Mouse (Mus musculus) CH12.LX (cell line): ENCODE measurements at regions not wholly inside any gene's neighbourhood (a gene's known extent, or its start where the extent isn't known, plus 50 kb on each side); places are given as distances from the start of the nearest gene placed in this dataset.

ENCODE experiments used
- DNase-seq: peaks from one replicate; pipeline ENCODE4 v3.0.0-alpha.2; 2013; ENCODE audit errors: extremely low read depth
- H3K27ac ChIP-seq: 2 replicates; pipeline ENCODE4 v1.5.1; 2012; ENCODE audit warnings: low read depth, mild to moderate bottlenecking, control low read depth, moderate library complexity; ENCODE audit not compliant: insufficient read depth
- H3K27me3 ChIP-seq: replicated peaks from 2 replicates; pipeline ENCODE3; 2012; ENCODE audit warnings: inconsistent platforms
- H3K36me3 ChIP-seq, 2 experiments: replicated peaks in 1 of 2; 2 replicates each; pipeline versions ENCODE3 to v1.6.1; 2012; ENCODE audit warnings: inconsistent platforms in 1 of 2, low read length in 1 of 2, mild to moderate bottlenecking in 1 of 2, mixed read lengths in 1 of 2, moderate library complexity in 1 of 2; ENCODE audit not compliant: control insufficient read depth in 1 of 2, insufficient read depth in 1 of 2
- H3K4me1 ChIP-seq, 2 experiments: 2 replicates each; pipeline ENCODE4 v1.6.1; 2012; ENCODE audit warnings: inconsistent platforms in 1 of 2, moderate library complexity in 1 of 2; ENCODE audit not compliant: insufficient read depth in 2 of 2, control insufficient read depth in 1 of 2
- H3K4me2 ChIP-seq: 2 replicates; pipeline ENCODE4 v1.6.1; 2012; ENCODE audit warnings: low read depth, mild to moderate bottlenecking, control low read depth; ENCODE audit not compliant: poor library complexity, insufficient read depth, severe bottlenecking
- H3K4me3 ChIP-seq, 3 experiments: fragments of 150-350 bp in 1 of 3; sonication (generic) in 1 of 3; replicated peaks in 1 of 3; 2 replicates each; pipeline versions ENCODE3 to v1.5.1; 2011 to 2012; ENCODE audit warnings: low read depth in 2 of 3, low read length in 2 of 3, mild to moderate bottlenecking in 2 of 3, moderate library complexity in 2 of 3, control low read depth in 1 of 3, improper control_type of control experiment in 1 of 3, inconsistent platforms in 1 of 3, mixed read lengths in 1 of 3; ENCODE audit not compliant: poor library complexity in 1 of 3
- H3K79me2 ChIP-seq: replicated peaks from 2 replicates; pipeline ENCODE4 v1.6.1; 2012; ENCODE audit warnings: mild to moderate bottlenecking, moderate library complexity; ENCODE audit not compliant: control insufficient read depth, poor library complexity, insufficient read depth, severe bottlenecking; ENCODE audit errors: extremely low read depth
- H3K9ac ChIP-seq: 2 replicates; pipeline ENCODE4 v1.6.1; 2012; ENCODE audit warnings: low read depth, mild to moderate bottlenecking, control low read depth, moderate library complexity; ENCODE audit not compliant: insufficient read depth
- H3K9me3 ChIP-seq: replicated peaks from 2 replicates; pipeline ENCODE3; 2012; ENCODE audit warnings: low read length, inconsistent platforms, mixed read lengths
- BHLHE40 ChIP-seq: IDR thresholded peaks from 2 replicates; pipeline ENCODE4 v1.6.1; 2011; ENCODE audit warnings: mild to moderate bottlenecking, low read depth, low read length, improper control_type of control experiment
- CTCF ChIP-seq, 2 experiments: IDR thresholded peaks in 1 of 2; conservative IDR thresholded peaks in 1 of 2; 2 replicates each; pipeline ENCODE4 v1.5.1; 2011 to 2012; ENCODE audit warnings: low read depth in 2 of 2, low read length in 2 of 2, improper control_type of control experiment in 1 of 2, inconsistent platforms in 1 of 2, mild to moderate bottlenecking in 1 of 2, moderate library complexity in 1 of 2
- ELF1 ChIP-seq: IDR thresholded peaks from 2 replicates; pipeline ENCODE4 v1.6.1; 2014; ENCODE audit warnings: low read depth, mild to moderate bottlenecking, inconsistent platforms, low read length, improper control_type of control experiment
- EP300 ChIP-seq: IDR thresholded peaks from 2 replicates; pipeline ENCODE4 v1.6.1; 2011; ENCODE audit warnings: low read length, improper control_type of control experiment
- GABPA ChIP-seq: IDR thresholded peaks from 2 replicates; pipeline ENCODE4 v1.6.1; 2012; ENCODE audit warnings: low read depth, low read length, improper control_type of control experiment, inconsistent platforms; ENCODE audit not compliant: insufficient replicate concordance
- HCFC1 ChIP-seq: IDR thresholded peaks from 2 replicates; pipeline ENCODE4 v1.6.1; 2012; ENCODE audit warnings: low read depth, mild to moderate bottlenecking, inconsistent platforms, low read length, improper control_type of control experiment
- KAT2A ChIP-seq: IDR thresholded peaks from 2 replicates; pipeline ENCODE4 v1.6.1; 2012; ENCODE audit warnings: low read length, improper control_type of control experiment, inconsistent platforms; ENCODE audit not compliant: insufficient replicate concordance
- MEF2A ChIP-seq: IDR thresholded peaks from 2 replicates; pipeline ENCODE4 v1.6.1; 2014; ENCODE audit warnings: low read depth, mild to moderate bottlenecking, inconsistent platforms, low read length, improper control_type of control experiment, borderline replicate concordance
- MXI1 ChIP-seq: IDR thresholded peaks from 2 replicates; pipeline ENCODE4 v1.6.1; 2011; ENCODE audit warnings: mild to moderate bottlenecking, low read depth, low read length, improper control_type of control experiment
- NELFE ChIP-seq: IDR thresholded peaks from 2 replicates; pipeline ENCODE4 v1.6.1; 2011; ENCODE audit warnings: low read depth, low read length, improper control_type of control experiment
- NRF1 ChIP-seq: IDR thresholded peaks from 2 replicates; pipeline ENCODE4 v1.6.1; 2014; ENCODE audit warnings: low read depth, mild to moderate bottlenecking, inconsistent platforms, low read length, improper control_type of control experiment, moderate library complexity
- POLR2AphosphoS2 ChIP-seq: IDR thresholded peaks from 2 replicates; pipeline ENCODE4 v1.6.1; 2011; ENCODE audit warnings: low read depth, low read length, improper control_type of control experiment
- RCOR1 ChIP-seq: conservative IDR thresholded peaks from 2 replicates; pipeline ENCODE4 v1.6.1; 2012; ENCODE audit warnings: low read depth, mild to moderate bottlenecking, inconsistent platforms, low read length, improper control_type of control experiment
- UBTF ChIP-seq: IDR thresholded peaks from 2 replicates; pipeline ENCODE4 v1.6.1; 2012; ENCODE audit warnings: low read depth, mild to moderate bottlenecking, inconsistent platforms, low read length, improper control_type of control experiment, moderate library complexity
- USF1 ChIP-seq: IDR thresholded peaks from 2 replicates; pipeline ENCODE4 v1.6.1; 2014; ENCODE audit warnings: low read depth, mild to moderate bottlenecking, inconsistent platforms, low read length, improper control_type of control experiment
- USF2 ChIP-seq: conservative IDR thresholded peaks from 2 replicates; pipeline ENCODE4 v1.6.1; 2011; ENCODE audit warnings: low read depth, low read length, improper control_type of control experiment
- ZC3H11A ChIP-seq: IDR thresholded peaks from 2 replicates; pipeline ENCODE4 v1.6.1; 2012; ENCODE audit warnings: low read depth, mild to moderate bottlenecking, inconsistent platforms, low read length, improper control_type of control experiment
- dilution Hi-C: fragments of 300-500 bp; cut with MboI; formaldehyde crosslinking; loops from 2 replicates; pipeline ENCODE4 v1.14.3; 2020; ENCODE audit warnings: low sequenced_read_pairs; ENCODE audit not compliant: extremely low pct_unique_long_range_greater_than_20kb, extremely low pct_ligation_motif_present
- in situ Hi-C: fragments of 300-500 bp; cut with MboI; formaldehyde crosslinking; loops from 3 replicates; pipeline ENCODE4 v1.14.3; 2019; ENCODE audit warnings: low sequenced_read_pairs, low pct_ligation_motif_present, low pct_unique_long_range_greater_than_20kb, mixed read lengths

- TF ChIP-seq POLR2AphosphoS2 (no peak), NRF1 (no peak), USF1 (no peak), EP300 (peak; percentile 85), BHLHE40 (0 out of 2 replicates have a peak, but pooled peaks have one; percentile 30), NELFE (no peak), USF2 (no peak), ZC3H11A (no peak), KAT2A (no peak)
Measured at GRCm38 (mm10) chr13:43961987-43962386, 177.4 kb downstream of the Cd83 start (continued).

DNA sequence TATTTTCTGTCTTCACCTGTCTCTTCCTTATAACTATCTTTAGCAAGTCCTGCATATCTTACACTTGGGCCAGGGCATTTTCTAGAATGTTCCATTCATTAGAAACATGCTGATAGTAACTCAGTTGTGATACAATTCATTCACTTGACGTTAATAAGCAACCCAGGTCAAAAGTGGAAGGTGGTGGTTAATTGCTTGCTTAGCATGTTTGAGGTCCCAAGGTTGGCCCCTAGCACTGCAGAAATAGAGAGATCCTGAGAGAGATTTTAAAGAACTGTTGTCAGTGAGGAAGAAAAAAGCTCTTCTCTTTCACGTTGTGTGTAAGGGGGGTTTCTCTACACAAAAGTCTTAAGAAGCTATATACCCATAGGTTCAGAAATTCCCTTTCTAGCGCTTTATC, 178.7 kb downstream of the Cd83 start:
- H3K4me3 ChIP-seq: no peak overlapping the region
- H3K4me1 ChIP-seq: peaks cover 8 to 57% of the 10 kb centered on the region in 2 experiments
- no peak overlapping the region for H3K9ac ChIP-seq
- H3K4me2 ChIP-seq: no peak overlapping the region
- TF ChIP-seq HCFC1 (no peak), UBTF (no peak), ELF1 (no peak), MEF2A (no peak), GABPA (no peak), EP300 (no peak), CTCF (conservative IDR thresholded peaks at IDR 0.05 in 1 of 2, IDR thresholded peaks at IDR 0.05 in 1 of 2; ENCODE audit: low read depth in 2 of 2, low read length in 2 of 2) (no peak), MXI1 (no peak), BHLHE40 (no peak)
- TF ChIP-seq, all 38 proteins: peak for 0
- no peak for DNase-seq
- in situ Hi-C loops: no loop called here
- Histone ChIP-seq H3K27me3 (no peaks in the 10 kb centered on the region), H3K9me3 (no peaks in the 10 kb centered on the region), H3K27ac (no peak overlapping the region), H3K36me3 (no peaks in the 10 kb centered on the region), H3K79me2 (no peaks in the 10 kb centered on the region)
- dilution Hi-C loops: no loop called here

DNA sequence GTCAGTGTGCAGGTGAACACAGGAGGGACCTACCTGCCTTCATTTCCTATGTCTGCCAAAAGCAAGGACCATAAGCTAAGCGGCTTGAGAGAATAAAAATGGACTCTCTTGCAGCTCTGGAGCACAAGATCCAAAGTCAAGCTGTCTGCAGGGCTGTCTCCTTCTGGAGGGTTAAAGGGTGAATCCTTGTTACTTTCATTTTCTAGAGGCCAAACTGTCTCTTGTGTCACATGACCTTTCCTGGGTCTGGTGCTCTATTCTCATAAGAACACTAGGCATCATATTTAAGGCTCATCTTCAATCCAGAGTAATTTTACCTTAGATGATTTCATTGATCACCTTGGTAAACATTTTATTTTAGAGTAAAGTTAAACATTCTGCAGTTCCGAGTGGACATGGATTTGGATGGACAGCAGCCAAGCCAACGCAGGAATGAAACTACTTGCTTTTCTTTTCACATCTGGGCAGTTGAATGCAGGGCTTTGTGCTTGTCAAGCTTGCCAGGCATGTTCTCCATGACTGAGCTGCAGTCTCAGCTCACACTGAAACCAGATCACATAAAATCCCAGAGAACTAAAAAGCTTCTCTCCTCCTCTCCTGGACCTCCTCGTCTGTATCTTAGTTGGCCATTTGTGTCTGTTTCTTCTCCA, 180.8 kb downstream of the Cd83 start:
- Histone ChIP-seq H3K36me3 (no peaks in the 10 kb centered on the region), H3K4me1 (peaks cover 8 to 36% of the 10 kb centered on the region in 2 experiments), H3K27me3 (no peaks in the 10 kb centered on the region), H3K27ac (no peak overlapping the region), H3K9ac (no peak overlapping the region), H3K4me3 (no peak overlapping the region), H3K4me2 (no peak overlapping the region), H3K9me3 (no peaks in the 10 kb centered on the region), H3K79me2 (no peaks in the 10 kb centered on the region)
- dilution Hi-C loops: no loop called here
- no peak for TF ChIP-seq RCOR1
- in situ Hi-C loops: no loop called here
- no peak for DNase-seq
